Mouse (Mus musculus): ENCODE measurements around the gene Bcr. TPM values are rescaled to one million over a fixed set of nuclear protein-coding genes. Genes with fewer than 3 reads are reported as not detected.
"Not testable (repeated sequence)": the region's sequence is repeated elsewhere in the genome, so short reads cannot be mapped to it uniquely, and the experiment has no call there.

Bcr gene
- polyA plus RNA-seq, 1 experiment from 2014 or later, result 11.2 TPM

- 57% methylated on average over 5 of the region's 5 CpGs for WGBS
- no peak overlapping the region for H3K4me3 ChIP-seq (ENCODE audit: low read length)
- H3K9me3 ChIP-seq (ENCODE audit: control insufficient read depth, low read length), result no peaks in the 10 kb centered on the region
- no peaks in the 10 kb centered on the region for H3K27me3 ChIP-seq (ENCODE audit: control insufficient read depth, insufficient read depth, low read depth, low read length)
- H3K36me3 ChIP-seq (ENCODE audit: control insufficient read depth, insufficient read depth, low read length), result no peaks in the 10 kb centered on the region
- no peak for ATAC-seq (ENCODE audit: low read depth)
- H3K9ac ChIP-seq (ENCODE audit: low read length), result no peak overlapping the region
- H3K4me2 ChIP-seq (ENCODE audit: low read depth, low read length), result no peak overlapping the region
- peaks cover under 1% of the 10 kb centered on the region; the same call in 1 of the 2 replicates for H3K4me1 ChIP-seq (replicated peaks; ENCODE audit: control insufficient read depth, insufficient read depth, low read length)
- no peak overlapping the region for H3K27ac ChIP-seq (ENCODE audit: low read length)
Observed at GRCm38 (mm10) chr10:75031345-75032114, 28.9 kb upstream of the Bcr start.

DNA sequence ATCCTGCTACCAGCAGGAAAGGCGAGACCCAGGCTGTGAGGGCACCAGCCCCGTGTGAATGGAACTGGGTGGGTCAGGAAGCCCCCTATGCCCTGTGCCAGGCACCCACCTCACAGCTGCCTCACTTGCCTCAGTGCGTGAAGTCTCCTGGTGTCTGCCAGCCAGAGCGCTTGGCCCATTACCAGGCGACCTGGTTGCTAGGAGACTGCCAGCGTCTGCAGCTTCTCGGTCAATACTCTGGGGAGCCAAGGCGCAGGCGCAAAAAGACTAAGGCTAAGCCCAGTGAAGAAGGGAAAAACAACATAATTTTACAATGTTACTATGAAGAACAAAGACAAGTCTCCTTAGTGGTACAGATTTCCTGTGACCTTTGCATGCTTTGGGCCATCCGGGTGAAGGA lies 28.0 kb upstream of the Bcr start, which contains the start of gene Rsph14:
TSS of gene Rsph14 (minus strand) at position 192 of the 400 bp plus-strand sequence.
- Histone ChIP-seq H3K4me2 (ENCODE audit: low read depth, low read length) (no peak within 1 kb of the TSS), H3K4me1 (replicated peaks; ENCODE audit: control insufficient read depth, insufficient read depth, low read length) (peaks cover 4% of the 10 kb centered on the region; the same call in 1 of the 2 replicates), H3K27ac (ENCODE audit: low read length) (no peak within 1 kb of the TSS), H3K9me3 (ENCODE audit: control insufficient read depth, low read length) (no peaks in the 10 kb centered on the region), H3K36me3 (ENCODE audit: control insufficient read depth, insufficient read depth, low read length) (no peaks in the 10 kb centered on the region), H3K27me3 (ENCODE audit: control insufficient read depth, insufficient read depth, low read depth, low read length) (no peaks in the 10 kb centered on the region), H3K4me3 (ENCODE audit: low read length) (no peak within 1 kb of the TSS), H3K9ac (ENCODE audit: low read length) (no peak within 1 kb of the TSS)
- WGBS, result 30% methylated on average over 10 of the region's 10 CpGs
- no peak for ATAC-seq (ENCODE audit: low read depth)

- H3K9ac ChIP-seq (ENCODE audit: low read length), result peak within 1 kb of the TSS; percentile 73
- WGBS, result under 1% methylated on average over 36 of the region's 36 CpGs
Observed at GRCm38 (mm10) chr10:75036883-75037379, 23.5 kb upstream of the Bcr start, which contains the start of gene Rab36. Rab36 (plus strand) TSS chr10:75037058.

GRCm38 (mm10) chr10:75042060-75042459 lies 18.3 kb upstream of the Bcr start:
- 13% methylated on average over 1 of the region's 1 CpGs for WGBS
- not testable (repeated sequence) for H3K36me3 ChIP-seq (ENCODE audit: control insufficient read depth, insufficient read depth, low read length); H3K27me3 ChIP-seq (ENCODE audit: control insufficient read depth, insufficient read depth, low read depth, low read length); H3K27ac ChIP-seq (ENCODE audit: low read length); ATAC-seq (ENCODE audit: low read depth); H3K4me3 ChIP-seq (ENCODE audit: low read length); H3K4me1 ChIP-seq (replicated peaks; ENCODE audit: control insufficient read depth, insufficient read depth, low read length); H3K9ac ChIP-seq (ENCODE audit: low read length); H3K4me2 ChIP-seq (ENCODE audit: low read depth, low read length); H3K9me3 ChIP-seq (ENCODE audit: control insufficient read depth, low read length)

More at GRCm38 (mm10) chr10:75036883-75037379, 23.5 kb upstream of the Bcr start, which contains the start of gene Rab36:
- Histone ChIP-seq H3K4me2 (ENCODE audit: low read depth, low read length) (peak within 1 kb of the TSS; percentile 76), H3K4me1 (replicated peaks; ENCODE audit: control insufficient read depth, insufficient read depth, low read length) (peaks cover 6% of the 10 kb centered on the region; the same call in 1 of the 2 replicates), H3K27me3 (ENCODE audit: control insufficient read depth, insufficient read depth, low read depth, low read length) (no peaks in the 10 kb centered on the region), H3K4me3 (ENCODE audit: low read length) (peak within 1 kb of the TSS; percentile 54), H3K27ac (ENCODE audit: low read length) (peak within 1 kb of the TSS; percentile 67), H3K9me3 (ENCODE audit: control insufficient read depth, low read length) (no peaks in the 10 kb centered on the region), H3K36me3 (ENCODE audit: control insufficient read depth, insufficient read depth, low read length) (no peaks in the 10 kb centered on the region)
- peak; percentile 98 for ATAC-seq (ENCODE audit: low read depth)

DNA sequence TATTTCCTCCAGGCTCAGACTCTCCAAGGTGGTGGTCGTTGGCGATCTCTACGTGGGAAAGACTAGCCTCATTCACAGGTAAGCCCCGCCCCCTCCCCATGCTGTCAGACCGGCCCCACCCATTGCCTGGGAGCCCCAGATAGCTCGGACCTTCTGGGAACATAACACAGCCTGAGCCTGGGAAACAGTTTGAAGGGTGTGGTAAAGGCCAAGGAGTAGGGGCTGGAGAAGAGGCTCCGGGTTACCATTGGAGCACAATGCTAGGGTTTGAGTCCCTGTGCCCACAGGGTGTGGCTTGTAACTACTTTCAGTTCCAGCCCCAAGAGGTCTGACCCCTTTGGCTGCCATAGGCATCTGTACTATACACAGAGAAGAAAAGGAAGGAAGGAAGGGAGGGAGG lies 15.9 kb upstream of the Bcr start:
- 34% methylated on average over 7 of the region's 7 CpGs for WGBS

GRCm38 (mm10) chr10:75045831-75046230 lies 14.6 kb upstream of the Bcr start:
- Histone ChIP-seq H3K9ac (ENCODE audit: low read length) (no peak overlapping the region), H3K4me1 (replicated peaks; ENCODE audit: control insufficient read depth, insufficient read depth, low read length) (0 out of 2 replicates have a peak, but pooled peaks cover 2% of the 10 kb centered on the region), H3K9me3 (ENCODE audit: control insufficient read depth, low read length) (no peaks in the 10 kb centered on the region), H3K27me3 (ENCODE audit: control insufficient read depth, insufficient read depth, low read depth, low read length) (no peaks in the 10 kb centered on the region), H3K27ac (ENCODE audit: low read length) (no peak overlapping the region), H3K4me2 (ENCODE audit: low read depth, low read length) (no peak overlapping the region), H3K36me3 (ENCODE audit: control insufficient read depth, insufficient read depth, low read length) (no peaks in the 10 kb centered on the region), H3K4me3 (ENCODE audit: low read length) (no peak overlapping the region)
- 91% methylated on average over 15 of the region's 15 CpGs for WGBS
- no peak for ATAC-seq (ENCODE audit: low read depth)

More for the DNA sequence above, 15.9 kb upstream of the Bcr start:
- no peaks in the 10 kb centered on the region for H3K9me3 ChIP-seq (ENCODE audit: control insufficient read depth, low read length)
- H3K36me3 ChIP-seq (ENCODE audit: control insufficient read depth, insufficient read depth, low read length), result no peaks in the 10 kb centered on the region
- 0 out of 2 replicates have a peak, but pooled peaks cover 2% of the 10 kb centered on the region for H3K4me1 ChIP-seq (replicated peaks; ENCODE audit: control insufficient read depth, insufficient read depth, low read length)
- no peak overlapping the region for H3K4me3 ChIP-seq (ENCODE audit: low read length)
- no peak for ATAC-seq (ENCODE audit: low read depth)
- H3K27me3 ChIP-seq (ENCODE audit: control insufficient read depth, insufficient read depth, low read depth, low read length), result no peaks in the 10 kb centered on the region
- H3K9ac ChIP-seq (ENCODE audit: low read length), result no peak overlapping the region
- no peak overlapping the region for H3K27ac ChIP-seq (ENCODE audit: low read length)
- H3K4me2 ChIP-seq (ENCODE audit: low read depth, low read length), result no peak overlapping the region

GRCm38 (mm10) chr10:75048711-75049110 lies 11.7 kb upstream of the Bcr start:
- 86% methylated on average over 7 of the region's 7 CpGs for WGBS
- Histone ChIP-seq H3K36me3 (ENCODE audit: control insufficient read depth, insufficient read depth, low read length) (no peaks in the 10 kb centered on the region), H3K27ac (ENCODE audit: low read length) (no peak overlapping the region), H3K9ac (ENCODE audit: low read length) (no peak overlapping the region), H3K4me3 (ENCODE audit: low read length) (no peak overlapping the region), H3K4me2 (ENCODE audit: low read depth, low read length) (no peak overlapping the region), H3K9me3 (ENCODE audit: control insufficient read depth, low read length) (no peaks in the 10 kb centered on the region), H3K27me3 (ENCODE audit: control insufficient read depth, insufficient read depth, low read depth, low read length) (no peaks in the 10 kb centered on the region), H3K4me1 (replicated peaks; ENCODE audit: control insufficient read depth, insufficient read depth, low read length) (peaks cover 2% of the 10 kb centered on the region; the same call in 1 of the 2 replicates)
- ATAC-seq (ENCODE audit: low read depth), result no peak

GRCm38 (mm10) chr10:75051364-75052074 lies 8.9 kb upstream of the Bcr start:
- WGBS, result 89% methylated on average over 21 of the region's 21 CpGs

GRCm38 (mm10) chr10:75052902-75053301 lies 7.5 kb upstream of the Bcr start:
- Histone ChIP-seq H3K27me3 (ENCODE audit: control insufficient read depth, insufficient read depth, low read depth, low read length) (peaks cover 2% of the 10 kb centered on the region; the same call in 1 of the 2 replicates), H3K4me3 (ENCODE audit: low read length) (no peak overlapping the region), H3K36me3 (ENCODE audit: control insufficient read depth, insufficient read depth, low read length) (no peaks in the 10 kb centered on the region), H3K4me1 (replicated peaks; ENCODE audit: control insufficient read depth, insufficient read depth, low read length) (peaks cover 9% of the 10 kb centered on the region), H3K9me3 (ENCODE audit: control insufficient read depth, low read length) (no peaks in the 10 kb centered on the region), H3K4me2 (ENCODE audit: low read depth, low read length) (no peak overlapping the region), H3K27ac (ENCODE audit: low read length) (no peak overlapping the region), H3K9ac (ENCODE audit: low read length) (no peak overlapping the region)
- no peak for ATAC-seq (ENCODE audit: low read depth)
- 78% methylated on average over 8 of the region's 8 CpGs for WGBS

More at GRCm38 (mm10) chr10:75051364-75052074, 8.9 kb upstream of the Bcr start:
- H3K4me2 ChIP-seq (ENCODE audit: low read depth, low read length), result no peak overlapping the region
- no peaks in the 10 kb centered on the region for H3K9me3 ChIP-seq (ENCODE audit: control insufficient read depth, low read length)
- no peaks in the 10 kb centered on the region for H3K27me3 ChIP-seq (ENCODE audit: control insufficient read depth, insufficient read depth, low read depth, low read length)
- no peak for ATAC-seq (ENCODE audit: low read depth)
- H3K4me1 ChIP-seq (replicated peaks; ENCODE audit: control insufficient read depth, insufficient read depth, low read length), result peaks cover 7% of the 10 kb centered on the region
- no peak overlapping the region for H3K9ac ChIP-seq (ENCODE audit: low read length)
- H3K36me3 ChIP-seq (ENCODE audit: control insufficient read depth, insufficient read depth, low read length), result no peaks in the 10 kb centered on the region
- no peak overlapping the region for H3K4me3 ChIP-seq (ENCODE audit: low read length)
- no peak overlapping the region for H3K27ac ChIP-seq (ENCODE audit: low read length)

Measured in lung, embryonic 16.5 days (tissue).